Mouse (Mus musculus): ENCODE measurements around the gene Mtch2. TPM values are rescaled to one million over a fixed set of nuclear protein-coding genes. Genes with fewer than 3 reads are reported as not detected.
"Not testable (repeated sequence)": the region's sequence is repeated elsewhere in the genome, so short reads cannot be mapped to it uniquely, and the experiment has no call there.

Mtch2 gene
- 258 and 261 TPM in 2 replicates for polyA plus RNA-seq (2015; fragmentation: Nextera tagmentation; extraction: Ambion mirVana)

DNA sequence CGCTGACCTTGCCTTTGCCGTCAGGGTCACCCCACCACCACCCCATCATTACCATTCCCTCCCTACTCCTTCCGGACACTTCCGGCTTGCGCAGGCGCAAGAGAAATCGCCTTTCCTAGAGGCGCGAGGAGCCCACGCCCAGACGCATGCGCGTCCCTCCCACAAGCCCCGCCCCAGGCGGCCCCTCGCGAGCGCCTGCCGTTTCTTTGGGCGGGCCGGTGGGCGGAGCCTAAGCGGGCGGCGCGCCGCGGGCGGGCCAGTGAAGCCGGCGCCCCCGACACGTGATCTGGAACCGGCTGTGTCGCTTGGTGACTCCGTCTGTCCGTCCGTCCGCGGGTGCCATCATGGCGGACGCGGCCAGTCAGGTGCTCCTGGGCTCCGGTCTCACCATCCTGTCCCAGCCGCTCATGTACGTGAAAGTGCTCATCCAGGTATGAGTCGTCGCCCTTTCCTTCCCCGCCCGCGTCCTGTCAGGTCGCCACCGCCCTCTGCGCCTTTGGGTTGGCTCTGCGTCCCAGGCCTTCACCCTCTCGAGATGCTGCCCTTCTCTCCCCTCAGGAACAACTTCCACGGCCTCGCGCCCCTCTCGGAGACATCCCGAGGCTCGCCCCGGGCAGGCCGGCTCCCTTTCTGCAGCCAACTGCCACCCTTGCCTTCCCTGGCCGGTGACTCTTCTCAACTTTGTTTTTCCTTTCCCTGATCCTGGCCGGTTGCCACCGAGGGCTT, at the start of gene Mtch2:
Gene Mtch2 (plus strand): TSS at position 201 of the 726 bp plus-strand sequence.
- under 1% methylated on average over 66 of the region's 67 CpGs for WGBS
- peaks cover 30% of the 10 kb centered on the region for H3K4me1 ChIP-seq (replicated peaks)

DNA sequence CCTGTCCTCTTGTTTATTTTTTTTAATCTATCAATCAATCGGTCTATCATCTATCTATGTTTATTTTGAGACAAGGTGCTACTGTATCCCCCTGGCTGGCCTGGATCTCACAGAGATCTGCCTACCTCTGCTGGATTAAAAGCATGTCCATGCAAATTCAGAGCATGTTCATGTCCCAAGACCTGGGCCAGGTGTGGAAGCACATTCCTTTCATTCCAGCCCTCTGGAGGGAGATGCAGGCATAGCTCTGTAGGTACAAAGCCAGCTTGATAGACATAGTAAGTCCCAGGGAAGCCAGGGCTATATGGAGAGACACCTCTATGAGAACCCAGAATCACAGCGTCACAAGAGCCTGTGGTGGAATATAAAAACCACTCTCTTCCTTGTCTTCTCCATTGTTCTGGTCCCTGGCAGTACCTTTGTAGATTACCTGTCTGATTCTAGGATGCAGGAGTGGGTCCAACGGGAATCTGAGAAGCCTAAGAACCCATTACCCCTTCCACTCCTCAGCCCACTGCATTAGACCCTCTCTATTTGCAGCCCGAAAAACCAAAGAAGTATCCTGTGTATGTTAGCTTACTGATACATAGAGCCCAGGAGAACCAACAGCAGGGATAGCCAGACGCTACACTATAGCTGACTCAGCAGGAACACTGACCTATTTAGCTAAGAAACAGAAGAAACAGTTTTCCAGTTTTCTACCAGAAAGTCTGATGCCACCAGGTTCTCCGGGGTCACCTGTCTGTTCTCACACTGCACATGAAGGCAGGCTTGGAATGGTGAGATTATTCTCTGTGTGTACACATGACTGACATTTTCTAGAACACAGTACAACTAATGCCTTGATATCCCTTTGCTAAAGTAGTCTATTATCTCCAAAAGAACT, 38.5 kb upstream of the Mtch2 start:
- no peaks in the 10 kb centered on the region for H3K27me3 ChIP-seq
- H3K4me1 ChIP-seq (replicated peaks): no peaks in the 10 kb centered on the region
- no peak overlapping the region for H3K9ac ChIP-seq
- H3K36me3 ChIP-seq: no peaks in the 10 kb centered on the region
- H3K27ac ChIP-seq: no peak overlapping the region
- H3K9me3 ChIP-seq: no peaks in the 10 kb centered on the region
- no peak for ATAC-seq (ENCODE audit: low FRiP score)
- no peak overlapping the region for H3K4me3 ChIP-seq
- WGBS: 86% methylated on average over 6 of the region's 6 CpGs
- no peak overlapping the region for H3K4me2 ChIP-seq

More for the DNA sequence above, at the start of gene Mtch2:
- Histone ChIP-seq H3K9me3 (no peaks in the 10 kb centered on the region), H3K4me3 (peak within 1 kb of the TSS; percentile 63), H3K9ac (peak within 1 kb of the TSS; percentile 87), H3K27ac (peak within 1 kb of the TSS; percentile 92), H3K4me2 (peak within 1 kb of the TSS; percentile 65), H3K36me3 (peaks cover 20% of the 10 kb centered on the region), H3K27me3 (no peaks in the 10 kb centered on the region)
- peak; percentile 97 for ATAC-seq (ENCODE audit: low FRiP score)

DNA sequence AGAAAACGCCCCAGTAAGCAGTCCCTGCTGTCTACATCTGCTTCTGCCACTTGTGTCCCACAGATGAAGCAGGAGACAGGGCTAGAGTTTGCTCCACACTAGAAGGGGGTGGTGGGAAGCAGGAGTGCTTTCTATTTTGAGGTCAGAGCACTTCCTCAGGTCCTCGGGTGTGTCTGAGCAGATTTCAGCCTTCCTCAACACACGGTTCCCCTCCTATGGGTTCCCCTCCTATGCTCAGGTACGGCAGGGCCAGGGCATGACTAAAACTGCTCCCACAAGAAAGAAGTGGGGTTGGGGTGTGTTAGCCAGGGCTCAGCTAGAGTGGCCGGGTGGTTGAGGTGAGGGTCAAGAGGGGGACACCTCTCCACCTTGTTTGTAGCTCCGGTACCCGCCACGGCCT, 36.2 kb upstream of the Mtch2 start:
- Histone ChIP-seq H3K27me3 (no peaks in the 10 kb centered on the region), H3K9me3 (no peaks in the 10 kb centered on the region), H3K27ac (no peak overlapping the region), H3K36me3 (no peaks in the 10 kb centered on the region), H3K4me1 (replicated peaks) (no peaks in the 10 kb centered on the region), H3K9ac (no peak overlapping the region), H3K4me3 (no peak overlapping the region), H3K4me2 (no peak overlapping the region)
- WGBS: 92% methylated on average over 8 of the region's 8 CpGs
- ATAC-seq (ENCODE audit: low FRiP score): no peak

- no peaks in the 10 kb centered on the region for H3K27me3 ChIP-seq
- ATAC-seq (ENCODE audit: low FRiP score): no peak
- no peak overlapping the region for H3K27ac ChIP-seq
- H3K4me3 ChIP-seq: no peak overlapping the region
- H3K4me2 ChIP-seq: no peak overlapping the region
- WGBS: 88% methylated on average over 2 of the region's 2 CpGs
- H3K9ac ChIP-seq: no peak overlapping the region
- no peaks in the 10 kb centered on the region for H3K4me1 ChIP-seq (replicated peaks)
- no peaks in the 10 kb centered on the region for H3K9me3 ChIP-seq
- no peaks in the 10 kb centered on the region for H3K36me3 ChIP-seq
Observed at GRCm38 (mm10) chr2:90815266-90815665, 31.7 kb upstream of the Mtch2 start.

DNA sequence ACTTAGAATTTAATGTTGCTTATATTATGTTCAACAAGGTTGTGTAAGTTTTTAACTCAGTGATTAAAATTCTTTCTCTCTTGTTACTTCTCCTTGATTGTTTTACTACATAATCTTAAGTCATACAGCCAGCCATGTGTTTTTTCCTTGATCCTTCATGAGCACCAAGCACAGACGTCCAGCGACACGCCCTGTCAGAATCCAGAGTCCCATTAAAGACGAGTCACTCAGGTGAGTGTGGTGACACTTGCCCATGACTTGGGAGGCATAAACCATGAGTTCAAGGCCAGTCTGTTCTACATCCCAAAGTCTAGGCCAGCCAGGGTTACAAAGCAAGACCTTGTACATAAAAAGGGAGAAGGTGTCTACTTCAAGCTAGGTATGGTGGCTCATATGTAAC, 30.8 kb upstream of the Mtch2 start:
- Histone ChIP-seq H3K9me3 (no peaks in the 10 kb centered on the region), H3K4me2 (no peak overlapping the region), H3K9ac (no peak overlapping the region), H3K4me1 (replicated peaks) (no peaks in the 10 kb centered on the region), H3K4me3 (no peak overlapping the region), H3K27me3 (no peaks in the 10 kb centered on the region), H3K36me3 (no peaks in the 10 kb centered on the region), H3K27ac (no peak overlapping the region)
- WGBS: 90% methylated on average over 4 of the region's 4 CpGs
- ATAC-seq (ENCODE audit: low FRiP score): no peak

GRCm38 (mm10) chr2:90818710-90819109, 28.2 kb upstream of the Mtch2 start:
- H3K4me1 ChIP-seq (replicated peaks): no peaks in the 10 kb centered on the region
- H3K9me3 ChIP-seq: no peaks in the 10 kb centered on the region
- no peak overlapping the region for H3K4me2 ChIP-seq
- no peak overlapping the region for H3K27ac ChIP-seq
- no peaks in the 10 kb centered on the region for H3K27me3 ChIP-seq
- no peak overlapping the region for H3K9ac ChIP-seq
- H3K4me3 ChIP-seq: no peak overlapping the region
- WGBS: 94% methylated on average over 3 of the region's 3 CpGs
- no peak for ATAC-seq (ENCODE audit: low FRiP score)
- H3K36me3 ChIP-seq: no peaks in the 10 kb centered on the region

DNA sequence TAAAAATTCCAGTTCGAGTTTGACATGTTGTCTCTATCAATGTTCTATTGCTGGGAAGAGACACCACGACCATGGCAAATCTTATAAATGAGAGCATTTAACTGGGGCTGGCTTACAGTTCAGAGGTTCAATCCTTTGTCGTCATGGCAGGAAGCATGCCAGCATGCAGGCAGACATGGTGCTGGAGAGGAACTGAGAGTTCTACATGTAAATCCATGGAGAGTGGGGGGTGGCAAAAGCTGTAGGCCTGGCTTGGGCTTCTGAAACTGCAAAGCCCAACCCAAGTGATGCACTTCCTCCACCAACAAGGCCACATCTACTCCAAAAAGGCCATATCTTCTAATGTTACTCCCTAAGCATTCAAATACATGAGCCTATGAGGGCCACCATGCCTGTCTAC, 26.1 kb upstream of the Mtch2 start:
- Histone ChIP-seq H3K9ac (no peak overlapping the region), H3K4me3 (no peak overlapping the region), H3K4me1 (replicated peaks) (no peaks in the 10 kb centered on the region), H3K27me3 (no peaks in the 10 kb centered on the region), H3K4me2 (no peak overlapping the region), H3K9me3 (no peaks in the 10 kb centered on the region), H3K36me3 (no peaks in the 10 kb centered on the region), H3K27ac (no peak overlapping the region)
- 81% methylated on average over 3 of the region's 3 CpGs for WGBS
- ATAC-seq (ENCODE audit: low FRiP score): no peak

DNA sequence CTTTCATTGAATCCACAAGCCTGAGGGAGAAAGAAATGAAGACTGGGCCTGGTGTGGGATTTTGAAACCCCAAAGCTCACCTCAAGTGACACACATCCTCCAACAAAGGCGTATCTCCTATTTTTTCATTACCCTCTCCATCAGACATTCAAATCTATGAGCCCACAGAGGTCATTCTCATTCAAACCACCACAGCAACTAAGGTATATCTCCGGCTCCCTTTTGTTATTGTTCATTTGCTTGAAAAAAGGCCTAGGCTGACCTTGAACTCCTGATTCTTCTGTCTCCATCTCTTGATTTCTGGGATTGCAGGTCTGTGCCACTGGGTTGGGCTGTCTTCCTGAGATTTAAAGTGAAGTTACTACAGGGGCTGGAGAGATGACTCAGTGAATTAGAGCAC, 24.0 kb upstream of the Mtch2 start:
- Histone ChIP-seq H3K27ac (no peak overlapping the region), H3K9ac (no peak overlapping the region), H3K27me3 (no peaks in the 10 kb centered on the region), H3K4me1 (replicated peaks) (no peaks in the 10 kb centered on the region), H3K4me3 (no peak overlapping the region), H3K4me2 (no peak overlapping the region), H3K36me3 (no peaks in the 10 kb centered on the region), H3K9me3 (no peaks in the 10 kb centered on the region)
- no peak for ATAC-seq (ENCODE audit: low FRiP score)
- WGBS: 77% methylated on average over 2 of the region's 2 CpGs

- H3K4me3 ChIP-seq: no peak overlapping the region
- H3K36me3 ChIP-seq: no peaks in the 10 kb centered on the region
- H3K4me1 ChIP-seq (replicated peaks): no peaks in the 10 kb centered on the region
- no peak overlapping the region for H3K27ac ChIP-seq
- no peak for ATAC-seq (ENCODE audit: low FRiP score)
- 85% methylated on average over 6 of the region's 6 CpGs for WGBS
- H3K27me3 ChIP-seq: no peaks in the 10 kb centered on the region
- no peaks in the 10 kb centered on the region for H3K9me3 ChIP-seq
- no peak overlapping the region for H3K9ac ChIP-seq
- no peak overlapping the region for H3K4me2 ChIP-seq
Observed at GRCm38 (mm10) chr2:90823781-90824180, 23.2 kb upstream of the Mtch2 start.

- not testable (repeated sequence) for H3K4me2 ChIP-seq; H3K27me3 ChIP-seq; H3K36me3 ChIP-seq; H3K4me1 ChIP-seq (replicated peaks); ATAC-seq (ENCODE audit: low FRiP score); H3K9ac ChIP-seq; H3K27ac ChIP-seq; H3K9me3 ChIP-seq; H3K4me3 ChIP-seq
- 89% methylated on average over 10 of the region's 10 CpGs for WGBS
Observed at GRCm38 (mm10) chr2:90824528-90824927, 22.4 kb upstream of the Mtch2 start.

DNA sequence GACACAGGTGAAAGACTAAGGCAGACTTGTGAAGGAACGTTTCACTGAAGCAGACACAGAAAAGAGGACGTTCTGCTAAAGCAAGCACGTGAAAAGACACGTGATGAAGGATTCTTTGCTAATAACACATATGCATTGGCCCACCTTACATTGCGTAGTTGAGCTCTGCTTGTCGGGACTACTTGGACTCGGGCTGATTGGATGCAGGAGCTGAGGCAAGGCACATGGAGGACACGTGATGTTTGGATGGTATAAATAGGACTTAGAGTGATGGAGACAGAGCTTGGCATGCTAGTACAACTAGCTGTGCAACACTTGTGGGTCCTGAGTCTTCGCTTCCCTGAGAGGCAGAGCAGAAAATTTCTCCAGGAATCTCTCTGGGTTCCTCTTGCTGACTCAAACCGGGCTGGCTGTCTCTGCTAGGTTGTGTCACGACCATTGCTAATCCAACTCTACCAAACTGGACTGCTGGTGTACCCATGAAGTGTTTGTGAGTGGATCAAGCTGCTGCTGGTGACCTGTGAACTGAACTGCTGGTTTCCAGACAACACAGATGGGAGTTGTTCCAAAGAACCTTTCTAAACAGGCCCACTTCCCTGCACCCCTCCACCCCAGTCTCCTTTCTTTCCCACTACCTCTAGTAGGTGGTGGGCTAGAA, 21.3 kb upstream of the Mtch2 start:
- Histone ChIP-seq H3K9ac (no peak overlapping the region), H3K27me3 (no peaks in the 10 kb centered on the region), H3K36me3 (no peaks in the 10 kb centered on the region), H3K9me3 (no peaks in the 10 kb centered on the region), H3K4me3 (no peak overlapping the region), H3K27ac (no peak overlapping the region), H3K4me1 (replicated peaks) (no peaks in the 10 kb centered on the region), H3K4me2 (no peak overlapping the region)
- no peak for ATAC-seq (ENCODE audit: low FRiP score)
- WGBS: 86% methylated on average over 11 of the region's 11 CpGs

DNA sequence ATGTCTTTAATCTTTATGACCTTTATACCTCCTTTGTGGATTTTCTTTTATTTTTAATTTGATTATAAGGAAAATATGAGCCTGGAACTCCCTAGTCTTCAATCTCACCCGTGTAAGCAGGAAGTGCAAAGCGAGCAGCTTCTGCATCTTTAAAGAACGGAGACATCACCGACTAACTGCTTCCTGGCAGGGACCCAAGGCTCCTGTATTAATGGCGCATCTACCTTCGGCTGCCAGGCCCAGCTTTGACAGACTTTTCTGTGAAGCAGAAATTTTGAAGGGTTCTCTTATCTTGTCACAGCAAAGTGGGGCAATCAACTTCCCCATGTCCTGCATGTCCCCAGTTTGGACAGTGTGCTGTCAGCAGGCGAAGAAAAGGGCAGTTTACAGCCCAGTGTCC, 18.2 kb upstream of the Mtch2 start:
- no peak for ATAC-seq (ENCODE audit: low FRiP score)
- H3K4me1 ChIP-seq (replicated peaks): no peaks in the 10 kb centered on the region
- H3K27ac ChIP-seq: no peak overlapping the region
- no peak overlapping the region for H3K4me3 ChIP-seq
- no peak overlapping the region for H3K9ac ChIP-seq
- no peaks in the 10 kb centered on the region for H3K27me3 ChIP-seq
- H3K9me3 ChIP-seq: no peaks in the 10 kb centered on the region
- H3K36me3 ChIP-seq: no peaks in the 10 kb centered on the region
- whole genome bisulfite sequencing: 78% methylated on average over 7 of the region's 7 CpGs
- no peak overlapping the region for H3K4me2 ChIP-seq
